Mouse (Mus musculus): ENCODE measurements around the gene Dnajb12.

DNA sequence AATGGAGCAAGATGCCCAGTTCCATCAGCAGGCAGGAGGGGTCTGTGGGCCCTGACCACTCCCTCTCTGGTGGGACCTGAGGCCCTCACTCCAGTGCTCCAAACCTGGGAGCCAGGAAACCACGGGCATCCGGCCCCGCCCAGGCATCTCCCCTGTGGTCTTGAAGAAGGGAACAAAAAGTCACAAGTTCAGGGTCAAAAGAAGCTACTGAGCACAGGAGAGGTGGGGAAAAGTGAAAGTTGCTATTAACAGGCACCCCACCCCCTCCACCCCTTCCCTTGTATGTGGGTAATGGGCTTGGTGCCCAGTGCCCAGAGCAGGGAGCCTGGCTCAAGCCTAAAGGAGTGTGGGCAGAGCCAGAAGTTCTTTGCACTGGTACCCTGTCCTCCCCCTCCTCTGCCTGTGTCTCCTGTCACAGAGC lies 17.6 kb downstream of the Dnajb12 start:
- TF ChIP-seq CTCF (IDR thresholded peaks at IDR 0.05; ENCODE audit: low read depth) (no peak), EP300 (IDR thresholded peaks at IDR 0.05; ENCODE audit: low read depth) (no peak)

Measured in liver, embryonic 14.5 days (tissue).